Mouse (Mus musculus) thymus, postnatal 14 days (tissue): ENCODE results near the gene Mpz.
"Not testable (repeated sequence)": the region's sequence is repeated elsewhere in the genome, so short reads cannot be mapped to it uniquely, and the experiment has no call there.

ENCODE experiments used
- DNase-seq: peaks from one replicate; pipeline ENCODE4 v3.0.0; 2021

The Mpz gene

DNA sequence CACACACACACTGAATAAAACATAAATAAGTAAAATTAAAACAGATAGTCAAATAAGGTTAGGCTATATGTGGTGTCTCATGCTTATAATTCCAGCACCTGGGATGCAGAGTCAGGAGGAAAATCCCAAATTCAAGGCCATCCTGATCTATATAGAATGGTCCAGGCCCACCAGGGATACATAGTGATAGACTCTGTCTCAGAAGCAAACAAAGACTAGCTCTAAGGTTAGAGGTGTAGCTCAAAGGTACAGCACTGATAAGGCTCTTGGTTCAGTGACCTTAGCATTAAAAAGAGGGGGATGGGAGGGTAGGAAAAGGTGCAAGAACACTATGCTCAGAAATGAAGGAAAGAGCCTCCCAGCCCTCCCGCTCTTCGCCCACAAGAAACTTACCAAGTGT is 14.9 kb upstream of the Mpz start:
- DNase-seq: no peak

DNA sequence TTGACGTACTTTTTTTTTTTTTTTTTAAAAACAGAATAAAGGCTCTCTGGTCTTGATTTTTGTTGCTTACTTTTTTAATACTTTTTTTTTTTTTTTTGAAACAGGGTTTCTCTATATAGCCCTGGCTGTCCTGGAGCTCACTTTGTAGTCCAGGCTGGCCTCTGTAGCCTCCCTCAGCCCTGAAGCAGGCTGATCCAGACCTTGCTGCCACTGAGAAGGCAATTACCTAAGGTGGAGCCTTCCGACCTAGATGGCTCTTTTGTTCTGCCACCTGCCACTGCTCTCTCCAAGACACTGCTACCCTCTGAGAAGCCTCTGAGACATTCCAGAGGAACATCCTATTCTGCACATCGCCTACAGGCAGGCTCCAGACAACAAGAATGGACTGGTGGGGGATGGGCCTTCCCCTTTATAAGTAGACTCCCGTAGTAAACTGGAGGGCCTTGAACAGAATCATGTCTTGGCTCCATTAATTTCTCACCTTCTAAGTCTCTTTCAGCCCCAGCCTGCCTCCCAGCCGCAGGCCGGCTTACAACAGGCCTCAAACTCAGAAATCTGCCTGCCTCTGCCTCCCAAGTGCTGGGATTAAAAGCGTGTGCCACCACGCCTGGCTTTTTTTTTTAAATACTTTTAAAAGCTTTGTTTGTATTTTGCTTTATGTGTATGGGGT is 12.9 kb upstream of the Mpz start:
- not testable (repeated sequence) for DNase-seq

DNA sequence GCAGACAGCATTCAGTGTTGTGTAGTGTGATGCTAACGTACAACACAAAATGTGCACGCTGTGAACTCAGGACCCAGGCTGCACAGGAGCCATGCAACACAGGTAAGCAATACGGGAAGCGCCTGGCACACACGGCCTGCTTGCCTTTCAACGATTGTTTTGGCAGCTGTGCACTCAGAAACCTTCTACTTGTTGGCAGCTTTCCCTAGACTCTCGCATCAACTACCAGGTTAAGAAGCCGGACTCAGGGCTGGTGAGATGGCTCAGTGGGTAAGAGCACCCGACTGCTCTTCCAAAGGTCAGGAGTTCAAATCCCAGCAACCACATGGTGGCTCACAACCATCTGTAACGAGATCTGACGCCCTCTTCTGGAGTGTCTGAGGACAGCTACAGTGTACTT is 7.5 kb upstream of the Mpz start:
- DNase-seq: not testable (repeated sequence)

DNA sequence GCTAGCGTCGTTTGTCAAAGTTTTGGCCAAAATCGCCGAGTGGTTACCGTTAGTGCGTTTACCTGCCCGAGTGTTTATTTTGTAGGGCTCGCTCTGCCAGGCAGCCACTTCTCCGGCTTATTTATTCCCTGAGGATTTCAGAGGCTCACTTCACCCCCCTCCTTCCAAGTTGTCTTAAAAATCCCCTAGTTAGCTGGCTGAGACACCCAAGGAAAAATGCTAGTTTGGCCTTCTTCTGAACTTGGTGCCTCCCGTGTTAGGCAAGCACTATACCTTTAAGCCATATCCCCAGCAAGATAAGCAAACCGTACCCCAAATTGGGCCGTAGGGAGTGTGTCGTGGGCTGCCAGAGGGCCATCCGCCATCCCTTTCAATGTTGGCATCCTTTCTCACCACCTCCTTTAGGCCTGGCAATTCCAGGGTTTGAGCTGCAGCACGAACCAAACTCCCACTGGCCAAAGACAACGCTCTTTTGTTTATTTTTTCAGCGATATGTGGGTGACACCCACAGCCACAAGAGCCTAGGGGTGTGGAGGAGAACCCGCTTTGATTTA is 404 bp downstream of the Mpz start:
- no peak for DNase-seq

DNA sequence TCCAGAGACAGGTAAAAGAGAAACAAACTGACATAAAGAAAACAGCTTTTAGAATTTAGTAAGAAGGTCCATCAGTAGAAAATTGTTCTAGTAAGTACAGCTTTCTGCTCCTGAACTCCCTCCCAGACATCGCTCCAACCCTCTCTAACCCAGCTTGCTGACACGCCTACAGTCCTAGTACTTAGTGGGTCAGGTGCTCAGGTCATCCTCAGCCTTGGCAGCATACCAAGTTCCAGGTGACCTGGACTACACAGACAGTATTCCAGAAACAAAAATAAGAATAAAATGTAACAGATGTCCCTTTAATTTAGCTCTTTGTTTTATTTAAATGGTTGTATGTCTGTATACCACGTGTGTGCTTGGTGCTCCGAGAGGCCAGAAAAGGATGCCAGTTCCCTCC is 1.5 kb downstream of the Mpz start:
- DNase-seq: no peak

DNA sequence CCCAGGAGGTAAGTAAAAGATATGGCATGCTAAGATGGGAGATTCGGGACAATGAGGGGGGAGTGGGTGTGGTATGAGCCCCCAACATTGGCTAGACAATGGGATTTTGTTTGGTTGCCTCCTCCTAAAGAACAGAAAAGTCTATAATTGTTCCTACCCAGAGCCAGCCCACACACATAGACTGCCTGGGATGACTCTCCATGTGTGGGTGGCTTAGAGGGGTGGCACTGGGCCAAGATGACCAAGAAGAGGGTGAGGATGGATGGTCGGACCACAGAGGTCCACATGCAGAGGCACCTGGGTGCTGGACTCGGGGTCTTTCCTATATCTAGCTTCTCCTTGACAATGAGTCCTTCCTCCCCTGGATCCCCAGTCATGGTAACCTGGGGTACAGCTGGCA is 6.1 kb downstream of the Mpz start:
- no peak for DNase-seq

DNA sequence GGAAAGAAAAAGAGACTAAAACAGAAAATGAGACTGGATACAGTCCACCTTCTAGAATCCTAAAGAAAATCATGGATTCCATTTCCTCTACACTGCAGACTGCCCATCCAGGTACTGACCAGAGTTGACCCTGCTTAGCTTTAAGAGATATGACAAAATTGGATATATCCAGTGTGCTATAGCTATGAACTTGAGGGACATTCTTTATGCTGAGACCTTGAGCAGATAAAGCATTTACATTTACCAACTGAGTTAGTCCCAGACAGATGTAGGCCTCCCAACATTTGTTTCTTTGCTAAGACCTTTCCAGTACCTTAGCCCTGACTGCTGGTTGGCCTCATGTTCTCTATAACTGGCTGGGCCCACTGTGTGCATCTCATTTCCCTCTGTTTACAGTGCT is 7.5 kb downstream of the Mpz start:
- no peak for DNase-seq

DNA sequence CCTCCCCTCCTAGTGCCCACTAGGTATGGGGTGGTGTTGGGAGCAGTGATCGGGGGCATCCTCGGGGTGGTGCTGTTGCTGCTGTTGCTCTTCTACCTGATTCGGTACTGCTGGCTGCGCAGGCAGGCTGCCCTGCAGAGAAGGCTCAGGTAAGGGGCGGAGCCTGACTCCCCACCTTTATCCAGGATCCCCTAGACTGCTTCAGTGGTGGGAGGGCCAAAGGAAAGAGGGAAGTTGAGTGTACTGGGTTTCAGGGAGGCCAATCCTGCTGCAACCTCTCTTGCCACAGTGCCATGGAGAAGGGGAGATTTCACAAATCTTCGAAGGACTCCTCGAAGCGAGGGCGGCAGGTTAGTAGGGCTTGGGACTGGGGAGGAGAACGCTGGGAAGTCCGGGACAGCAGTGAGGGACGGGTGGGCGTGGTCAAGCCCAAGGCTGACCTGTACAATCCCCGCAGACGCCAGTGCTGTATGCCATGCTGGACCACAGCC is 9.0 kb downstream of the Mpz start:
- no peak for DNase-seq

DNA sequence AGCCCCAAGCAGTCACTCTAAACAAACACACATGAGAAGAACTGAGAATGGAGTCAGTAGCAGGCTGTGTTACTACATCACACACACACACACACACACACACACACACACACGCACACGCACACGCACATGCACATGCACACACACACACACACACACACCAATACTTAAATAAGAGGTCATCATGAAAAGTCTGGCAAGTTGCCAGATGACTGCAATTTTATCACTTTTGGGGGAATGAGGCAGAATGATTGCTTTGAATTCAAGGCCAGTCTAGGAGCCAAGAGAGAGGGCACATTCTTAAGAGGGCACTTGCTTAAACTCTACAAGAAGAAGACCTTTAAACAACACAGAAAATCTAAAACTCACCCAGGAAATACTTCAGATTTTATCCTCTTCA is 12.0 kb downstream of the Mpz start:
- no peak for DNase-seq

DNA sequence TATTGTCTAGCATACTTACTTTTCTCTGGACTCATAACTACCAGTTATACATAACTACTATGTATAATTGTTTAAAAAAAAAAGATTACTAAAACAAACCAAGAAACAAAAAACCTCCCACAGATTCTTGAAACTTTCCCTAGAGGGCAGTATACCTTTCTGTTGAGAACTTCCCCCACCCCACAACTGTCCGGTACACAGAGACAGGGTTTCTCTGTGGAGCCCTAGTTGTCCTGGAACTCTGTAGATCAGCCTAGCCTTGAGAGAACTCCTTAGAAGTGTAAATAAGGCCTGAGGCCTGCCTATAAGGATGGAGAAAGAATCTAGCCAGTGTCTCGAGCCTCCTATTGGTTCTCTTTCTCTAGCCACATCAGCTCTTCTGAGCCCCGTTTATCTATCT is 13.7 kb downstream of the Mpz start:
- DNase-seq: no peak

DNA sequence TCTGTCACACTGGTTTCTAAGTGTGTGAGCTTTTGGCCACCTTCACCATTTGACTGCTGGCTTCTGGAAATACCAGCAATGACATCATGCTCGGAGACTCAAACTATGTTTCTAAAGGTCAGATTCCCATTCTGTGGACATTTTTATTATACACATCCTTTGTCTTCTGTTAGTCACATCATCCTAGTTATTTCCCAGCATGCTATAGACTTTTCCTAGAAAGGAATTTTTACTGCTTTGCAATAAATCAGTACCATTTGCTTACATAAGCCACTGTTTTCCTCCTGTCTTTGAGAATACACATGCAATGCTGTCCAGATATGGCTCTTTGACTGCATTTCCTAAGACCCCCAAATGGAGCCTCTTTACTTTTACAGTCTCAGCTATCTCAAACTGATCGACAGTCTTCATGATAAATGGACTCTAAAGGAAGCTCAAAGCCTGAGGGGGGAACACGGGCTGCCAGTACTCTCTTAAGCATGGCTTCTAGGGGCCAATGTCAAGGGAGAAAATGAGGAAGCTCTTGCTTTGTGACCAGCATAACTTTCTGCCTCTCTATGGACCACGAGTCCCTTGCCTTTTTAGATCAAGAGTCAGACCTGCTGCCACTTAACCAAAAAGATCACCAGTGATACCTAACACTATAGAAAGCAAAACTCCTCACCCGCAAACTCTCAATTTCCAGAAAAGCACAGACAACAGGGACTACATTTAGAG is 15.3 kb downstream of the Mpz start:
- no peak for DNase-seq

DNA sequence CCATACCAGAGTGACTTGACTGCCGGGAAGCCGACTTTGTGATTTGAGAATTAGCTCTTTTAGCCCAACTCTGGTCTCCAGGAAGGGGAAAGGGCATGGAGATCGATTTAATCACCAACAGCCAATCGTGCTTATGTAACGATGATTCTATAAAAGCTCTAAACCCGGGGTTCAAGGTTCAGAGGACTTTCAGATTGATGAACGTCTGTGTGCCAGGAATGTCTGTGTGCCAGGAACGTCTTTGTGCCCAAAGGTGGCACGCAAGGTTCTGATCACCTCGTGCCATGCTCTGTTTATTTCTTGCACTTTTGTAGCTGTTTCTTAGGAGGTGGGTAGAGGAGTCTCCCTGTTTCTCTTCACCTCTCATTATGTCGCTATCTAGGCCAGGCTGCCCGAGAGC is 18.4 kb downstream of the Mpz start:
- DNase-seq: no peak

DNA sequence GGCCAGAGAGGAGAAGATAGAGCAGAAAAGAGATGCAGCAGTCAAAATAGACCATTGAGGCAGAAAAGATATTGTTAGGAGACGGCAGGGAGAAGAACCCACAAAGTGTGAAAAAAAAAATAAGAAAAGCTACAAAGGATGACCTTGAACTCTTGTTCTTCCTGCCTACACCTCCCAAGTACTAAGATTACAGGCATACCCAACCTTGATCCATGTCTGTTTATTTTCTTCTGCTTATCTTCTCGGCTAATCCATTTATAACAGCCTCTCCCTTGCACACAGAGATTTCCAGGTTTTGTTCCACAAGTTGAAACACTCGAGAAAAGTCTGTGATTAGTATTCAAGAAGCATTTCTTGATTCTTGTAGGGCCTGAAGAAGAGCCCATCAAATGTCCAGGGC is 19.4 kb downstream of the Mpz start:
- DNase-seq: no peak

DNA sequence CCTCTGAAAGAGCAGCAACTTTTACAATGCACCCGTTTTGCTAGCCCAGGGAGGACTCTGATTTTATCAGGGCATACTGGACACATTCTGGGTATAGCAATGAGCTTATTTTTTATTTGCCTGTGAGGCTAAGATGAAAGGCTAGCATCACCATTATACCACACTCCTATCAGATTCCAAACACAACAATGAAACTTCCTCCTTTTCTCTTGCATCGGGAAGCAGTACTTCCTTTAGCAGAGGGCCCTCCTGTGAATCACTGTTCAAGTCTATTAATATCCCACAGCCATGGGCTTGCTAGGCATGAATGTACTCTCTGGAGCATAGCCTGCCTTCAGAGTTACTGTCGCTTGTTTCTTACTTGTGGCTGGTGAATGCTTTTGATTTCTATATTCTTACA is 20.6 kb downstream of the Mpz start:
- no peak for DNase-seq

DNA sequence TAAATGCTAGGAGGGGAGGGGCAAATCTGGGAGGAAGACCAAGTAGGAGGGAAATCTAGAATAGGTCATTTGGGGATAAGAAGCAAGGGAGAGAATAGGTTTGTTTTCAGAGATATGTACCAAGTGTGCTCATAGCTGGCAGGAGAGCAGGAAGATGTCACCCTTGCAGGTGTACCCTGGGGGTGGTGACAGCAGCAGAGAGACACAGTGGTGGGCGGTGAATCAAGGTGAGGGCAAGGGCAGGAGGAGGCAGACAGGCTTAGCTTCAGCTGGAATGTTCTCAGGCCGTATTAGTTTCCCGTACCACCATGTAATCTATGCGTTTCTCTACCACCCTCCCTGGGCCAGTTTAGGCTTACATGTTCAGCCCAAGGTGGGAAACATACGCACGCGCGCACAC is 22.3 kb downstream of the Mpz start:
- no peak for DNase-seq

DNA sequence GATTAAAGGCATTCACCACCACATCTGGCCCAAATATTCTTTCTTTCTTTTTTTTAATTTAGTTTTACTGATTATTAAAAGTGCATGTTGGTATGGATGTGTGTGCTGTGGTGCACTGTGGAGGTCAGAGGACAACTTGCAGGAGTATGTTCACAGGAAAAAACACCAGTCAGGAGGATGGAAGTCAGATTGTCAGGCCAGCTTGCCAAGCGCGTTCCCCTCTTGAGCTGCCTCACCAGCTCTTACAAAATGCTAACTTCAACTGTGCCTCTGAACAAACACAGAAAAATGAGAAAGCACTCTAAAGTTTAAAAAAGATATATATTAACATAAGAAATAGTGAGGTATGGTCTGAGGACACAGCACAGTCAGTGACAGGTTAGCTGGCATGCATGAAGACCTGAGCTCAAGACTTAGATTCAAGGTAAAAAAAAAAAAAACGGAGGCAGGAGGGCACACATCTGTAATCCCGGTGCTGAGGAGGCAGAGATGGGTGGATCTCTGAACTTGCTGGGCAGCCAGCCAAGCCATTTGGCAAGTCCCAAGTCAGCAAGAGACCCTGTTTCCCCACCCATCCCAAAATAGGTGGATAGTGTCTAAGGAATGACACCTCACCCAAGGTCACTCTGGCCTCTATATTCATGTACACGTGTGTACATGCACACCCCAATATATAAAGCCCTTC is 29.1 kb downstream of the Mpz start:
- DNase-seq: no peak

DNA sequence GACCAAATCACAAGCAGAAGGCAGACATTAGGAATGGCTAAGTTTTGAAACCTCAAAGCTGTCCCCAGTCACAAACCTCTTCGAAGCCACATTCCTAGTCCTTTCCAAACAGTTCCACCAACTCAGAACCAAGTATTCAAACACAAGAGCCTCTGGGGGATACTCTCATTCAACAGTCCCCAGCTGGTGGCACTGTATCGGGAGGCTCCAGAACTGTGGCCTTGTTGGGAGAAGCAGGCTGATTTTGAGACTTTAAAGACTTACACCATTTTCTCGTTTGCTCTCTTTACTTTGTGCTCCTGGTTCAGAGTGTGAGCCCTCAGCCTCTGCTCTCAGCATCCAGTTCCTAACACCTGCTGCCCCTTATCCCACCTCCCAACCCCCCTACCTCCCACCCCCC is 32.5 kb downstream of the Mpz start:
- DNase-seq: no peak

DNA sequence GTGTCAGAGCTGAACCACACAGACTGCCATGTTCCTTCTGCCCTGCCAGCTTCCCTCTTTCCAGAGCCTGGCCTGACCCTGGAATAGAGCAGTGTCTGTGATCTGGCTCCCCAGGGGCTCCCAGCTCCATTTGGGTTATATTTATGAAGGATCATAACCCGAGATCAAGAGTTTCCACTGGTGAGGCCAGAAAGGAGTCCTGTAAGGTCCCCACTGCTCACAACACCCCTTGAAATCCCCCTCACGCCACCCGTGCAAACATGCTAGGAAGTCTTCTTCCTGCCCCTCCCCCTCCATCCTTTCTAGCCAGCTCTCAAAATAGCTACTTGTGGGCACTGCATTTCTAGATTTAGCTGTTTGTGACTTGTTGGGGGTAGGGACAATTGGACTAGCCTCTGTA is 33.1 kb downstream of the Mpz start:
- no peak for DNase-seq

DNA sequence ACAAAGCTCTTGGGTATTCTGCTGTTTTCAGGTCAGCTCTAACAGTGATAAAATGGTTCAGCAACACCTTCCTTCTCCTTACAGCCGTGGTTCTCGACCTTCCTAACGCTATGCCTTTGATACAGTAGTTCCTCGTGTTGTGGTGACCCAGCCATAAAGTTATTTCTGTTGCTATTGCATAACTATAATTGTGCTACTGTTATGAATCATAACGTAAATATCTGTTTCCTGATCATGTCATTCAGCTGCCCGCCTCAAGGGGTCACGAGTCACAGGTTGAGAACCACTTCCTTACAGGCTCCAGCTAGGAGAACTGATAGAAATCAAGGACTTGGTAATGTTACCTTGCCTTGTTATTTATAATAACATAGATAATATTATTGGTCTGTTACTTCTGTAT is 33.8 kb downstream of the Mpz start:
- DNase-seq: peak; percentile 32

DNA sequence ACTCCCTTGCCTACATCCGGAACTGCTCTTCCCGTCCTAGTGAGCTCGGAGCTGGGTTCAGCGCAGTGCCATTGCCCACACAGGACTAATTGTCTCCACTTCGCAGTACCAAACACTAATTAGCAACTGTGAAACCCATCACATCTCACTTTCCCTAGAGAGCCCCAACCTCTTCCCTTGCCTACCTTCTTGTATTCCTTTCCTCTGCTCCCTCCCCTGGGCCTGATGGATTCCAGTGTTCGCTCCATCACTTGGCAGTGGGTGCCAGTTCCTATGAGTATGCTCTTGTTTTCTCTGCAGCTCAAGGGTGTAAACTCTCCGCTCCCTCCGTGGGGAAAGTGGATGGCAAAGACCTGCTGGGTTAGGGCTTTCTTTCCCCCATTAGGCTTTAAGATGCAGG is 35.1 kb downstream of the Mpz start:
- DNase-seq: no peak

DNA sequence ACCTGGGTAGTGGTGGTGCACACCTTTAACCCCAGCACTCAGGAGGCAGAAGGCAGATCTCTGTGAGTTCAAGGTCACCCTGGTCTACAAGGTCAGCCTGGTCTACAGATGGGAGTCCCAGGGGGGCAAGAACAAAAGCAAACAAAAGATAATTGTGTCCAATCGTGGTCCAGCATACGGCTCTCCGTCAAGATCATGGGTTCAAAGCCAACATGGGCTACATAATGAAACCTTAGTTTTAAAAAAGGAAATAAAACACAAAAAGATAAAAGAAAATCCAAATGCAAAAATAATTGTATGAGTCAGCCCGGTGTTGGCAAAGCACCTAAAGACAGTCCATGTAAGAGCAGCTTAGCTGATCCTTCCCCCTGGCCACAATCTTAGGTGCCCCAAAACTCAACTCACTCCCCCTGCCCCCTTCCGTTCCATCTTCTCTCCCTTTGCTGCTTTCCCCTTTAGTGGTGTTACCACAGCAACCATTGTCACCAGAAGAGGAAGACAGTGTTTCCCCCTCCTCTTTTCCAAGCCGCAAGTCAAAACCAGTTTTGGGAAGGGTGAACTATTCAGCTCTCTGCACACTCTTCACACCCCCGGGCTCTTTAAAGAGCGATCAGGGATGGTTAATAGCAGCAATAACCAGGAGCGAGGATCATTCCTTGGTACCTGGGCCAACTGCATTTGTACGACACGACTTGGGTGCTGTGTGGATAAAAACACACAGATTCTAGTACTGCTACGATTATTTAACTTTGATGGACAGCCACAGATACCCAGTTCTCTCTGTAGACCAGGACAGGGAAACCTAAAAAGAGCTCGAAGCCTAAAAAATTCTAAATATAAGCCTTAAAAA is 37.6 kb downstream of the Mpz start:
- DNase-seq: no peak

DNA sequence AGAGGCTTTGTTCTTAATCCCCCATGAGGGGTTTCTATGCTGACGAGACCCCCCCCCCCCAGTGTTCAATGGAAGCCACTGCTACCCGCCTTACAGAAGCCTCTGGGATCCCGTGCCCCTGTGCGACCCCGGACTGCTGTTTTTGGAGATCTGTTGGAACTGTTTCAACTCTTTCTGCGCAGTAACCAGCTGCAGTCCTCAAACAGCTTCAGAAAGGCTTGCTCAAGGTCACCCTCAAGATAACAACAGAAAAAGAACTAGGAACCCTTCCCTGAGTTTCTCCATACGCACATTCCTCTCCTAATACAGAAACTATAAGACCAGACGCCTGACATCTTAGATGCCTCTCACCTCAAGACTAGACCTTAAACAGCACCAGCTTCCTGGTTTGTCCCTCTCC is 38.5 kb downstream of the Mpz start:
- DNase-seq: no peak
